Mouse (Mus musculus): ENCODE results near the gene Ptgir.

The Ptgir gene

GRCm38 (mm10) chr7:16915461-16916340 is 9.4 kb downstream of the Ptgir start:
- in situ Hi-C loops (cut with MboI, MseI): no loop called here

- in situ Hi-C loops (cut with MboI, MseI): no loop called here
These were observed 10.3 kb downstream of the Ptgir start for GRCm38 (mm10) chr7:16916342-16917265.

GRCm38 (mm10) chr7:16917447-16917846 is 11.2 kb downstream of the Ptgir start:
- in situ Hi-C loops (cut with MboI, MseI): no loop called here

- in situ Hi-C loops (cut with MboI, MseI): no loop called here
These were observed 11.7 kb downstream of the Ptgir start for GRCm38 (mm10) chr7:16918014-16918413.

GRCm38 (mm10) chr7:16918670-16919069 is 12.4 kb downstream of the Ptgir start:
- in situ Hi-C loops (cut with MboI, MseI): no loop called here

GRCm38 (mm10) chr7:16919395-16920149 is 13.3 kb downstream of the Ptgir start:
- in situ Hi-C loops (cut with MboI, MseI): no loop called here

- in situ Hi-C loops (cut with MboI, MseI): no loop called here
These were observed 13.9 kb downstream of the Ptgir start for GRCm38 (mm10) chr7:16920150-16920579.

- in situ Hi-C loops (cut with MboI, MseI): no loop called here
These were observed 14.8 kb downstream of the Ptgir start for GRCm38 (mm10) chr7:16920818-16921791.

GRCm38 (mm10) chr7:16921881-16922335 is 15.6 kb downstream of the Ptgir start:
- in situ Hi-C loops (cut with MboI, MseI): no loop called here

GRCm38 (mm10) chr7:16922360-16922973 is 16.2 kb downstream of the Ptgir start:
- in situ Hi-C loops (cut with MboI, MseI): no loop called here

- in situ Hi-C loops (cut with MboI, MseI): no loop called here
These were observed 17.2 kb downstream of the Ptgir start for GRCm38 (mm10) chr7:16923283-16924036.

- in situ Hi-C loops (cut with MboI, MseI): no loop called here
These were observed 17.9 kb downstream of the Ptgir start, which contains the start of gene Calm3 for GRCm38 (mm10) chr7:16924037-16924834. Gene Calm3, minus strand, starts transcription at chr7:16924114.

GRCm38 (mm10) chr7:16928341-16928740 is 22.1 kb downstream of the Ptgir start:
- in situ Hi-C loops (cut with MboI, MseI): no loop called here

- in situ Hi-C loops (cut with MboI, MseI): no loop called here
These were observed 24.6 kb downstream of the Ptgir start for GRCm38 (mm10) chr7:16930850-16931249.

- in situ Hi-C loops (cut with MboI, MseI): no loop called here
These were observed 25.8 kb downstream of the Ptgir start for GRCm38 (mm10) chr7:16931968-16932627.

- in situ Hi-C loops (cut with MboI, MseI): no loop called here
These were observed 26.7 kb downstream of the Ptgir start for GRCm38 (mm10) chr7:16932704-16933577.

GRCm38 (mm10) chr7:16937312-16937711 is 31.0 kb downstream of the Ptgir start:
- in situ Hi-C loops (cut with MboI, MseI): no loop called here

Data from T-helper 1 cell (primary cell).